Mouse (Mus musculus): ENCODE measurements around the gene Vipr1.

Gene Vipr1

DNA sequence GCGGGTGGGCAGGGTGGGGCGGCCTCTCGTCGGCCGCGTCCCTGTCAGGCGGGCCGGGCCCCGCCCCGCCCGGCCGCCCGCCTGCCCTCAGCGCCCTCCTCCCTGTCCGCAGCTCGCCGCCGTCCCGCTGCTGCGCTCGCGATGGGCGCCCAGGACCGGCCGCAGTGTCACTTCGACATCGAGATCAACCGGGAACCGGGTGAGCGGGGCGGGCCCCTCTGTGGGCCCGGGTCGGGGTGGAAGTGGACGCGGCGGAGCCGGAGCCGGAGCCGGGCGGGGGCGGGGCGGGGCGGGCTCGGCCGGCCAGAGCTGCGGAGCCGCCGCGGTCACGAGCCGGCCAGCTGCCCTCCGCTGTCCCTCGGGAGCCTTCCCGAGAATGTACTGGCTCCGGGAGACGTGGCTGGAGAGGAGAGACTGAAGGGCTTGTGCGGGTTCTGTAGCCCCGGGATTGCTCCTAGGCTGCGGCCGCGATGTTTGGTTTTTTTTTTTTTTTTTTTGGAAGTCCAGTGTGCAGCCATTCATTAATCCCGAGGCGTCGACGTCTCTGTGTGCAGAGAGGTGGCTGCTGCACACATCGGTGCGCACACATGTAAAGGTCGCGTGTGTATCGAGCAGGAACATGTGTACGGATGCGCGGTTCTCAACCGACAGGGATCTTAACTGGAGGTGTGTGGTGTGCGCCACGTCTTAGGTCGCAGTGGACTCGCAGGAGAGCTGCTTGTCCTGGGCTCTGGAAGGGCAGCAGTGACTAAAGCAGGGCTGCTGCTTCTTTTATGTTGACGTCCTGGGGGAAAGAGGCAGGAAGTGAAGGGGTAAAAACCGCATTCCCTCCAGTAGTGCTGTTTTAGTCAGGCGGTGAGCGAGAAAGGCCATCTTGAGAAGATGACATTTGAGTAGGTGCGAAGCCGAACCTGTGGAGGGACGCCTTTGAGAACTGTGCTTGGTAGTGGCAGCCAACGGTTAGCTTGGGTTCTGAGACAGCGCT is 77.1 kb downstream of the Vipr1 start:
- DNase-seq: peak in 1 of 2 experiments; percentile 42

Measured in kidney, adult 8-10 months (tissue).